Mouse (Mus musculus): Measurements from ENCODE around the gene Tiprl. TPM values are rescaled to one million over a fixed set of nuclear protein-coding genes. Genes with fewer than 3 reads are reported as not detected.

Gene Tiprl
- polyA plus RNA-seq, 1 experiment, result not detected

DNA sequence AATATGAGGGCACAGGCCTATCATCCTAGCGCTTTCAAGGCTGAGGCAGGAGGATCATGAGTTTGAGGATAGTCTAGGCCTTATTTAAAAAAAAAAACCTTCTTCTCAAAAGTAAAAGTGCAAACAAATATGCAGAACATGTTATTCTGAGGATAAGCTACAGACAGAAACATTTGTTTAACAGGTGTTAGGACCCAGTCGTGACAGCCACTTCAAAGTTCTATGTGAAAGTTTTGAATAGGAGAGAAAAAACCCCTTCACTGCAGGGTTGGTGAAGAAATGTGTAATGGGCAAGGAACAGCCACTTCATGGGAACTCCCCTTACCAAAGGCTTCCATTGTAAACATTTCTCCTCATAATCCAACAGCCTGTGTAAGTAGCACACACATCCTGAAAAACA is 13.8 kb upstream of the Tiprl start:
- H3K4me3 ChIP-seq (ENCODE audit: insufficient read depth, low read depth, low read length), result no peak overlapping the region
- WGBS, result 86% methylated on average over 2 of the region's 2 CpGs
- TF ChIP-seq POLR2A (IDR thresholded peaks at IDR 0.05; ENCODE audit: insufficient read depth, low read depth, low read length), result no peak
- TF ChIP-seq CTCF (IDR thresholded peaks at IDR 0.05; ENCODE audit: insufficient read depth, low read depth, low read length), result no peak
- no peak overlapping the region for H3K27ac ChIP-seq (ENCODE audit: insufficient read depth, low read depth, low read length)
- 0 out of 2 replicates have a peak, but pooled peaks cover 3% of the 10 kb centered on the region for H3K4me1 ChIP-seq (ENCODE audit: control insufficient read depth, insufficient read depth, low read length)

DNA sequence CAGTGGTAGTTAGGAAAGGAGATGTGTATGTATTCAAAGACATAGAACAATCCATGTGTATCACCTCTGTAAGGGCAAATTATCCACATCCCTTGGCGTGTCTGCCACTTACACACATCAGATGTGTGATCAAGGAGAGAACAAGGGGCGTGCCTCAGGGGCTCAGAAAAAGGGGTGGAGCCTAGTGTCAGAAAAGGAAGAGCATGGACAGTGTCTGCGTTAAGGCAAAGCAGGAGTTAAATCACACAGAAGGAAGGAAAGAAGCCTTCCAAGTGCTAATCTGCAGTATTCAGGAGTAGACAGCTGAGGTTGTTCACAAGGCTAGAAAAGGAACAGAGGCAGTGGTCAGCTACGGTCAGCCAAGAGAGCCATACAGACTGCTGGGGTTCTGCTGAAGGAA is 12.0 kb upstream of the Tiprl start:
- Histone ChIP-seq H3K27ac (ENCODE audit: insufficient read depth, low read depth, low read length) (no peak overlapping the region), H3K4me1 (ENCODE audit: control insufficient read depth, insufficient read depth, low read length) (0 out of 2 replicates have a peak, but pooled peaks cover 3% of the 10 kb centered on the region), H3K4me3 (ENCODE audit: insufficient read depth, low read depth, low read length) (no peak overlapping the region)
- 69% methylated on average over 4 of the region's 4 CpGs for WGBS
- TF ChIP-seq CTCF (IDR thresholded peaks at IDR 0.05; ENCODE audit: insufficient read depth, low read depth, low read length) (no peak), POLR2A (IDR thresholded peaks at IDR 0.05; ENCODE audit: insufficient read depth, low read depth, low read length) (no peak)

DNA sequence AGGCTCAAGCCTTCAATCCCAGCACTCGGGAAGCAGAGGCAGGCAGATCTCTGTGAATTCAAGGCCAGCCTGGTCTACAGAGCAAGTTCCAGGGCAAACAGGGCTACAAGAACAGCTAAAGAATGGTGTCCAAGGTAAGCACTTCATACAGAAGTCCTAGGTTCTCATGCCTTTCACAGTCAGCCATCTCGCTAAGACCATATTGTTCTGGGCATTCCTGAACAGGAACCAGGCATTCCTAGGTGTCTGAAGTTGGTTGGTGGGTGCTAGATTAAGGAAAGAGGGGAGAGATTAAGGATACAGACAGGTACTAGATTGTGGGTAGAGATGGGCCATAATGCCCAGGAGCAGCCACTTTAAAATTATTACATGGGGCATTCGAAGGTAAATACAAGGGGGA is 11.0 kb upstream of the Tiprl start:
- Histone ChIP-seq H3K4me3 (ENCODE audit: insufficient read depth, low read depth, low read length) (no peak overlapping the region), H3K27ac (ENCODE audit: insufficient read depth, low read depth, low read length) (no peak overlapping the region), H3K4me1 (ENCODE audit: control insufficient read depth, insufficient read depth, low read length) (0 out of 2 replicates have a peak, but pooled peaks cover 3% of the 10 kb centered on the region)
- 79% methylated on average over 3 of the region's 3 CpGs for WGBS
- TF ChIP-seq CTCF (IDR thresholded peaks at IDR 0.05; ENCODE audit: insufficient read depth, low read depth, low read length) (no peak), POLR2A (IDR thresholded peaks at IDR 0.05; ENCODE audit: insufficient read depth, low read depth, low read length) (no peak)

DNA sequence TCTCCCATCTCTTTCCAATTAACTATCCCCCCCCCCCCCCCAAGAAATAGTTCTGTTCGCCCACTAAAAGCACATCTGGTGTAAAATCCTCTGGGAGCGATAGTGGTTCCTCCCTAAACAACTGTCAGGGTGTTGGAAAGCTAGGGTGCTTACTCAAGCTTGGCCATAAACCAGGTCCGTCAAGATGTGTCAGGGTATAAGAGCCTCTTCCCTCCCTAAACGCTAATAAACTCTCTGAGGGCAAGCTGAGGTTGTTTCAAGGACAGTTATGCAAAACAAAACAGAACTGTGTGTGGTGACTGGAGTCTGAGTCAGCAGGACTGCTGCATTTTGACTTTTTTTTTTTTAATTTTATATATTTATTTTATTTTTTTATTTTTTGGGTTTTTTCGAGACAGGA is 10.3 kb upstream of the Tiprl start:
- no peak overlapping the region for H3K4me3 ChIP-seq (ENCODE audit: insufficient read depth, low read depth, low read length)
- TF ChIP-seq POLR2A (IDR thresholded peaks at IDR 0.05; ENCODE audit: insufficient read depth, low read depth, low read length), result no peak
- TF ChIP-seq CTCF (IDR thresholded peaks at IDR 0.05; ENCODE audit: insufficient read depth, low read depth, low read length), result no peak
- 58% methylated on average over 5 of the region's 5 CpGs for WGBS
- H3K27ac ChIP-seq (ENCODE audit: insufficient read depth, low read depth, low read length), result no peak overlapping the region
- no peaks in the 10 kb centered on the region for H3K4me1 ChIP-seq (ENCODE audit: control insufficient read depth, insufficient read depth, low read length)

DNA sequence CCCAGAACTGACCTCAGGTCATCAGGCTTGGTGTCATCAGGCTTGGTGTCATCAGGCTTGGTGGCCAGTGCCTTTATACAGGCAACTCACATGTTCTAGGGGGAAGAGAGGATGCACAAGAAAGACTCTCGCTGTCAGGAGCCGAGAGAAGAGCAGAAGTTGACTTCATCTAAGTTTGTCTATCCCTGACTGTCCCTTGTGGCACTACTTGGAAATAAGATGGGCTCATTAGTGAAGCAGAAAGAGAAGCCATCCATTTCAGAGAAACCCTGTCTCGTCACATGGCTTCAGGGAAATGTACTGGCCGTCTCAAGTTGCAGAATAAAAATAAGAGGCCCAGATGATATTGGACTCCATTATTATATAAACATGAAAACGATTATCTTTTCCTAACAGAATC is 9.8 kb upstream of the Tiprl start:
- Histone ChIP-seq H3K4me1 (ENCODE audit: control insufficient read depth, insufficient read depth, low read length) (no peaks in the 10 kb centered on the region), H3K4me3 (ENCODE audit: insufficient read depth, low read depth, low read length) (no peak overlapping the region), H3K27ac (ENCODE audit: insufficient read depth, low read depth, low read length) (no peak overlapping the region)
- TF ChIP-seq POLR2A (IDR thresholded peaks at IDR 0.05; ENCODE audit: insufficient read depth, low read depth, low read length) (no peak), CTCF (IDR thresholded peaks at IDR 0.05; ENCODE audit: insufficient read depth, low read depth, low read length) (no peak)
- WGBS, result 76% methylated on average over 5 of the region's 5 CpGs

DNA sequence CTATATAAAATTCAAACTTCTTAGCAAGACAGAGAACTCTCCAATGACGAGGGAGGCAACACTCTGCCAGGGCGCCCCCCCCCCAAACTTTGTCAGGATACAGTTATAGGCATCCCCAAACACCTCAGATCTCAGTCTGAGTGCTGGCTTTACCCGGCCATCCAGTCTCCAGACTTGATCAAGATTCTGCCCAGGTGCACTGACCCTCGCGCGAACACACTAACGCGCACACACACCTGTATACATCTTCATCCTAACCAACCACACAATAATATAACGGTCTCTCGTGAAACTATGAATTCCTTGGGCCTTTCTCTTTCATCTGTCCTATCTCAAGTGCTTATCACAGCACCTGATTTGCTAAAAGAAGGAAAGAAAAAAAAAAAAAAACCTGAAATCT is 950 bp downstream of the Tiprl start:
- WGBS, result 7% methylated on average over 10 of the region's 10 CpGs
- TF ChIP-seq CTCF (IDR thresholded peaks at IDR 0.05; ENCODE audit: insufficient read depth, low read depth, low read length), result no peak
- TF ChIP-seq POLR2A (IDR thresholded peaks at IDR 0.05; ENCODE audit: insufficient read depth, low read depth, low read length), result no peak
- H3K27ac ChIP-seq (ENCODE audit: insufficient read depth, low read depth, low read length), result 0 out of 2 replicates have a peak overlapping the region, but pooled peaks have one; percentile 61
- H3K4me3 ChIP-seq (ENCODE audit: insufficient read depth, low read depth, low read length), result peak overlapping the region; percentile 78
- peaks cover 7% of the 10 kb centered on the region; the same call in 1 of the 2 replicates for H3K4me1 ChIP-seq (ENCODE audit: control insufficient read depth, insufficient read depth, low read length)

DNA sequence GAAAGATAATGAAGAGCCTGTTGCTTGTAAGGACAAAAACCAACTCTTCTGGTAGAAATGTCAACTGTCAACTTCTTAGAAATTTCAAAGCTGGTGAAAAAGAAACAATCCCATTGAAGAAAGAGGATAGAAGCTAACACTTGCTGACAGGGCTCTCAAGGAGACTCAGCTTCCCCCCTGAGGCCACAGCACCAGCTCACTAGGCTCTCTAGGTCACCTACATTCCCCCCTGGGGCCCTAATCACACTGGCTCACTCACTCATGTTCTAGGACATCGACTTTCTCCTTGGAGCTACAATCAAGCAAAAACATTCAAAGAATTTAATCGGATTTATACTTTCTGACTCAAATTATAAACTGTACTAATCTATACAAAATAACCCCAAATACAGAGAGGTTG is 3.0 kb downstream of the Tiprl start:
- 79% methylated on average over 2 of the region's 2 CpGs for WGBS
- Histone ChIP-seq H3K4me1 (ENCODE audit: control insufficient read depth, insufficient read depth, low read length) (peaks cover 7% of the 10 kb centered on the region; the same call in 1 of the 2 replicates), H3K27ac (ENCODE audit: insufficient read depth, low read depth, low read length) (no peak overlapping the region), H3K4me3 (ENCODE audit: insufficient read depth, low read depth, low read length) (no peak overlapping the region)
- TF ChIP-seq POLR2A (IDR thresholded peaks at IDR 0.05; ENCODE audit: insufficient read depth, low read depth, low read length), result no peak
- no peak for TF ChIP-seq CTCF (IDR thresholded peaks at IDR 0.05; ENCODE audit: insufficient read depth, low read depth, low read length)

DNA sequence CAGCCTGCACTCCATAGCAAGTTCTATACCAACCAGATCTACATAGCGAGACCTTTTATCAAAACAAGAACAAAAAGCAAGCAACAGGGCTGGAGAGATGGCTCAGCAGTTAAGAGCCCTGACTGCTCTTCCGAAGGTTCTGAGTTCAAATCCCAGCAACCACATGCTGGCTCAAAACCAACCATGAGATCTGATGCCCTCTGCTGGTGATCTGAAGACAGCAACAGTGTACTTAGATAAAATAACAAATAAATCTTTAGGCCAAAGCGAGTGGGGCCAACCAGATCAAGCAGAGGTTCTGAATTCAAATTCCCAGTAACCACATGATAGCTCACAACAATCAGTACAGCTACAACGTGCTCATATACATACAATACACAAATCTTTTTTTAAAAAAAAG is 6.1 kb downstream of the Tiprl start:
- no peak overlapping the region for H3K4me3 ChIP-seq (ENCODE audit: insufficient read depth, low read depth, low read length)
- WGBS, result 94% methylated on average over 4 of the region's 4 CpGs
- TF ChIP-seq CTCF (IDR thresholded peaks at IDR 0.05; ENCODE audit: insufficient read depth, low read depth, low read length) (no peak), POLR2A (IDR thresholded peaks at IDR 0.05; ENCODE audit: insufficient read depth, low read depth, low read length) (no peak)
- H3K27ac ChIP-seq (ENCODE audit: insufficient read depth, low read depth, low read length), result no peak overlapping the region
- peaks cover 5% of the 10 kb centered on the region; the same call in 1 of the 2 replicates for H3K4me1 ChIP-seq (ENCODE audit: control insufficient read depth, insufficient read depth, low read length)

DNA sequence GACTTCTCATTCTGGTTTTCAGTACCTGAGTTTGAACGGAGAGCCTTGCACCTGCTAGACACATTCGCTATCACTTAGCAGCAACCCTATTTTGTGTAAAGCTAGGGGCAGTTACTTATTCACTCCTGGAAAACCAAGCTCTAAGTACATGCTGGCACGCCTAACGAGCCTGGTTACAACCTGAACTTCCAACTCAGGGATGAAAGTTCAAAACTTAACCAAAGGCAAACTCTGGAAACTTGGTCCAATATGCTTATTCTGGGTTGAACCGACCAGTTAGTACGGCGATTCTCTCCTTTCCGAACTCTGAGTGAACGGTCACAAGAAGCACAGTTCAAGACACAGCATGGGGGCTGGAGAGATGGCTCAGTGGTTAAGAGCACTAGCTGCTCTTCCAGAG is 7.2 kb downstream of the Tiprl start:
- no peak for TF ChIP-seq CTCF (IDR thresholded peaks at IDR 0.05; ENCODE audit: insufficient read depth, low read depth, low read length)
- no peak for TF ChIP-seq POLR2A (IDR thresholded peaks at IDR 0.05; ENCODE audit: insufficient read depth, low read depth, low read length)
- Histone ChIP-seq H3K4me1 (ENCODE audit: control insufficient read depth, insufficient read depth, low read length) (peaks cover 4% of the 10 kb centered on the region; the same call in 1 of the 2 replicates), H3K4me3 (ENCODE audit: insufficient read depth, low read depth, low read length) (no peak overlapping the region), H3K27ac (ENCODE audit: insufficient read depth, low read depth, low read length) (no peak overlapping the region)
- WGBS, result 93% methylated on average over 9 of the region's 9 CpGs
